Mouse (Mus musculus): ENCODE measurements around the gene 1700122O11Rik.

- TF ChIP-seq CTCF (IDR thresholded peaks at IDR 0.05; ENCODE audit: low read depth, low read length), result no peak
- no peak for TF ChIP-seq GATA1 (IDR thresholded peaks at IDR 0.05; ENCODE audit: borderline replicate concordance, low read length)
- TF ChIP-seq POLR2AphosphoS5 (IDR thresholded peaks at IDR 0.05; ENCODE audit: insufficient replicate concordance, low read depth, low read length), result no peak
- TF ChIP-seq GATA2 (IDR thresholded peaks at IDR 0.05; ENCODE audit: borderline replicate concordance, low read depth, low read length), result no peak
- TF ChIP-seq TAL1 (conservative IDR thresholded peaks at IDR 0.05; ENCODE audit: low read depth, low read length), result no peak
Observed at GRCm38 (mm10) chr17:47997806-47998205, 40.3 kb downstream of the 1700122O11Rik start.
